Mouse (Mus musculus) erythroblast, embryonic 14.5 days (primary cell): ENCODE measurements around the gene Ahnak. TPM values are rescaled to one million over a fixed set of nuclear protein-coding genes. Genes with fewer than 3 reads are reported as not detected.

Experiments
- H3K27me3 ChIP-seq: 2 replicates; pipeline ENCODE4 v1.6.1; 2012; ENCODE audit warnings: inconsistent platforms; ENCODE audit not compliant: control insufficient read depth
- H3K36me3 ChIP-seq: 2 replicates; pipeline ENCODE4 v1.6.1; 2012; ENCODE audit warnings: mild to moderate bottlenecking, inconsistent platforms; ENCODE audit not compliant: control insufficient read depth
- H3K4me1 ChIP-seq: 2 replicates; pipeline ENCODE4 v1.6.1; 2012; ENCODE audit warnings: inconsistent platforms; ENCODE audit not compliant: control insufficient read depth
- H3K4me3 ChIP-seq: replicated peaks from 2 replicates; pipeline ENCODE3; 2012; ENCODE audit warnings: moderate library complexity, mild to moderate bottlenecking, inconsistent platforms
- H3K9me3 ChIP-seq: 2 replicates; pipeline ENCODE4 v1.6.1; 2012; ENCODE audit warnings: low read length, inconsistent platforms, mixed read lengths; ENCODE audit not compliant: control insufficient read depth
- GATA1 ChIP-seq: IDR thresholded peaks from 2 replicates; pipeline ENCODE4 v1.6.1; 2012; ENCODE audit warnings: low read length, inconsistent platforms, mixed read lengths
- TAL1 ChIP-seq: IDR thresholded peaks from 3 replicates; pipeline ENCODE4 v1.6.1; 2012; ENCODE audit warnings: low read length, inconsistent platforms, mixed read lengths
- polyA plus RNA-seq: library from polyadenylated mRNA; stranded (reverse); fragments of >175 nt; gene quantifications from 2 replicates; pipeline ENCODE4 v1.2.3, GENCODE M21; 2012

Gene Ahnak
- polyA plus RNA-seq, 1 experiment: 0.01 TPM

- Histone ChIP-seq H3K27me3 (no peaks in the 10 kb centered on the region), H3K36me3 (no peaks in the 10 kb centered on the region), H3K4me1 (peaks cover 13% of the 10 kb centered on the region), H3K9me3 (no peaks in the 10 kb centered on the region), H3K4me3 (no peak overlapping the region)
- TF ChIP-seq TAL1 (no peak), GATA1 (no peak)
Measured at GRCm38 (mm10) chr19:9032502-9033129, 43.5 kb downstream of the Ahnak start.

- Histone ChIP-seq H3K4me3 (no peak overlapping the region), H3K27me3 (no peaks in the 10 kb centered on the region), H3K9me3 (no peaks in the 10 kb centered on the region), H3K4me1 (peaks cover 13% of the 10 kb centered on the region), H3K36me3 (no peaks in the 10 kb centered on the region)
- no peak for TF ChIP-seq GATA1
Measured at GRCm38 (mm10) chr19:9033412-9034340, 44.6 kb downstream of the Ahnak start.

DNA sequence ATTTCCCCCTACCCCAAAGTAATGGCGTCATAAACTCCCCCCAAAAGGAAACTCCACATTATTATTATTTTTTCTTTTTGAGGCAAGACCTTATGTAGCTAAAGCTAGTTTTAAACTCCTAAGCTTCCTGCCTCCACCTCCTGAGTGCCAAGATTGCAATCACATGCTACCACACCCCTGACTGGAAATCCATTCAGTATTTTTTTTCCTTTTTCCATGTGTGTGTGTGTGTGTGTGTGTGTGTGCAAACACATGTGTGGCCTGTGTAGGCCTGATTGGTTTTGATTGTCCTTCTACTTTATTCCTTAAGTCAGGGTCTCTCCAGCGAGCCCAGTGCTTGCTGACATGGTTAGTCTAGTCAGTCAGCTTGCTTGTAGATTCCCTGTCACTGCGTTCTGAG is 45.4 kb downstream of the Ahnak start:
- Histone ChIP-seq H3K9me3 (no peaks in the 10 kb centered on the region), H3K27me3 (no peaks in the 10 kb centered on the region), H3K4me1 (peaks cover 15% of the 10 kb centered on the region), H3K36me3 (no peaks in the 10 kb centered on the region), H3K4me3 (no peak overlapping the region)
- TF ChIP-seq TAL1 (no peak), GATA1 (no peak)

DNA sequence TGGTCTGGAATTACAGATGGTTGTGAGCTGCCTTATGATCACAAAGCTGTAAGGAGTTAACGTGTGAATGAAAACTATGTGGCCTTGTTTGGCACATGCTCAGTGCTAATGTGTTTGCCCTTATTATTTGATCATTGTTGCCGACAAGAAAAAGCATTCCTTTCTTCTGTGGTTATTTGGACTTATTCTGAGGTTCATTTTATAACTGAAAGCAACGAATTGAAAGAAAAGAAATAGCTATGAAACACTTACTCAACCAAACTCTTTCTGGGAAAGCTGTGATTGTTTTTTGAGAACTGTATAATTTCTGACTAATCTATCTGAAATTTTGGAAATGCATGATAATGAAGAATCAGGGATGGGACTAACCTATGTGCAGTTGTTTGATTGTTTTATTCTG is 46.0 kb downstream of the Ahnak start:
- peaks cover 21% of the 10 kb centered on the region for H3K4me1 ChIP-seq
- no peaks in the 10 kb centered on the region for H3K27me3 ChIP-seq
- H3K4me3 ChIP-seq: no peak overlapping the region
- H3K36me3 ChIP-seq: no peaks in the 10 kb centered on the region
- no peak for TF ChIP-seq GATA1
- no peak for TF ChIP-seq TAL1
- no peaks in the 10 kb centered on the region for H3K9me3 ChIP-seq

DNA sequence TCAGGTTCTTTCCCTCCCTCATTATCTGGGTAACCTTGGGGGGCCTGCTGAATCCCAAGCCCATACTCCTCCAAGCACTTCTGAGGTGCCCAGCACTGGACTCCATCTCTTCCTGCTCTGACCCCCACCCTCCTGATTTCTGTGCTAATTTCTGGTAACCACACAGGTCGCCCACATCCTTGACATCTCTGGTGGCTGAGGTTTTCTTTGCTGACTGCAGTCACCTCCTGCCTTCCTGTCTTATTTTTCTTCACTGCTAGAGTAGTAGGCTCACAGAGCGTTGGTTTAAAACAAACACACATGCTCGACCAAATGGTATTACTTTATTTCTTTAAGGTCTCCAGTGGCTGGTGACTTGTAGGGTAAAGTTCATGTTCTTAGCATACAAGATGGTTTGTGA is 49.1 kb downstream of the Ahnak start:
- H3K9me3 ChIP-seq: no peaks in the 10 kb centered on the region
- TF ChIP-seq TAL1 (no peak), GATA1 (no peak)
- H3K4me3 ChIP-seq: no peak overlapping the region
- H3K4me1 ChIP-seq: peaks cover 25% of the 10 kb centered on the region
- H3K27me3 ChIP-seq: no peaks in the 10 kb centered on the region
- H3K36me3 ChIP-seq: no peaks in the 10 kb centered on the region

DNA sequence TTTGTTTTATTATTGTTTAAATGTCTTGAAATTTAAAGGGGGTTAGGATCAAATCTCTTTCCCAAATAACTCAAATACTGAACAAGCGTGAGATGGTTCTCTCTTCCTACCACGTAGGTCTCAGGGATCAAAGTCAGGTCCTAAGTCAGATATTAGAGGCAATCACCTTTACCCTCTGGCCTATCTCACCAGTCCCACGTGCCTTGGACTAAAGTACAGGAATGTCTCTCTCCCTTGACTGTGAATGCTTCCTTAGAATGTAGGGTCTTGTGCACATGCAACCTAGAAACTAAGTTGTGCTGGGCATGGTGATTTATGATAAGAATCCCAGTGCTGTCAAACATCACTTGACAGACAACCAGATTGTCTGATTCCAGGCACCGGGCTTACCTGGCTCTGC is 50.2 kb downstream of the Ahnak start:
- TF ChIP-seq TAL1 (no peak), GATA1 (no peak)
- no peaks in the 10 kb centered on the region for H3K27me3 ChIP-seq
- H3K4me1 ChIP-seq: peaks cover 22% of the 10 kb centered on the region
- H3K9me3 ChIP-seq: no peaks in the 10 kb centered on the region
- no peaks in the 10 kb centered on the region for H3K36me3 ChIP-seq
- H3K4me3 ChIP-seq: no peak overlapping the region

- Histone ChIP-seq H3K4me1 (peaks cover 27% of the 10 kb centered on the region), H3K4me3 (no peak overlapping the region), H3K36me3 (no peaks in the 10 kb centered on the region), H3K9me3 (no peaks in the 10 kb centered on the region), H3K27me3 (no peaks in the 10 kb centered on the region)
- no peak for TF ChIP-seq GATA1
- no peak for TF ChIP-seq TAL1
Measured at GRCm38 (mm10) chr19:9039928-9040327, 50.8 kb downstream of the Ahnak start.

- Histone ChIP-seq H3K4me1 (peaks cover 34% of the 10 kb centered on the region), H3K4me3 (no peak overlapping the region), H3K9me3 (no peaks in the 10 kb centered on the region), H3K27me3 (no peaks in the 10 kb centered on the region), H3K36me3 (no peaks in the 10 kb centered on the region)
- TF ChIP-seq GATA1 (no peak), TAL1 (no peak)
Measured at GRCm38 (mm10) chr19:9040649-9041048, 51.6 kb downstream of the Ahnak start.

- H3K36me3 ChIP-seq: no peaks in the 10 kb centered on the region
- peaks cover 35% of the 10 kb centered on the region for H3K4me1 ChIP-seq
- no peaks in the 10 kb centered on the region for H3K27me3 ChIP-seq
- no peak overlapping the region for H3K4me3 ChIP-seq
- TF ChIP-seq GATA1 (no peak), TAL1 (no peak)
- H3K9me3 ChIP-seq: no peaks in the 10 kb centered on the region
Measured at GRCm38 (mm10) chr19:9041074-9041473, 52.0 kb downstream of the Ahnak start.
